Mouse (Mus musculus) adrenal gland (tissue): Measurements from ENCODE around the gene Nceh1.

Experiments used
- intact Hi-C: fragments of 180-260 bp; cut with DNase I; formaldehyde crosslinking; loops from one replicate; pipeline ENCODE4 v1.15.1; 2025

Gene Nceh1

GRCm38 (mm10) chr3:27189320-27190261 is 6.8 kb downstream of the Nceh1 start:
- intact Hi-C loops: no loop called here

- intact Hi-C loops: no loop called here
These were observed 8.1 kb downstream of the Nceh1 start for GRCm38 (mm10) chr3:27190865-27191264.

GRCm38 (mm10) chr3:27191856-27192255 is 9.1 kb downstream of the Nceh1 start:
- intact Hi-C loops: no loop called here

- intact Hi-C loops: no loop called here
These were observed 11.1 kb downstream of the Nceh1 start for GRCm38 (mm10) chr3:27193844-27194317.

GRCm38 (mm10) chr3:27195153-27195552 is 12.4 kb downstream of the Nceh1 start:
- intact Hi-C loops: no loop called here

GRCm38 (mm10) chr3:27195573-27196227 is 12.9 kb downstream of the Nceh1 start:
- intact Hi-C loops: no loop called here

- intact Hi-C loops: no loop called here
These were observed 13.8 kb downstream of the Nceh1 start for GRCm38 (mm10) chr3:27196529-27196928.

- intact Hi-C loops: no loop called here
These were observed 15.1 kb downstream of the Nceh1 start for GRCm38 (mm10) chr3:27197816-27198215.

GRCm38 (mm10) chr3:27199120-27199519 is 16.4 kb downstream of the Nceh1 start:
- intact Hi-C loops: no loop called here

- intact Hi-C loops: no loop called here
These were observed 19.1 kb downstream of the Nceh1 start for GRCm38 (mm10) chr3:27201728-27202411.

GRCm38 (mm10) chr3:27205068-27205467 is 22.3 kb downstream of the Nceh1 start:
- intact Hi-C loops: no loop called here

- intact Hi-C loops: no loop called here
These were observed 22.9 kb downstream of the Nceh1 start for GRCm38 (mm10) chr3:27205514-27206220.

GRCm38 (mm10) chr3:27206221-27206560 is 23.4 kb downstream of the Nceh1 start:
- intact Hi-C loops: no loop called here

GRCm38 (mm10) chr3:27206577-27206976 is 23.8 kb downstream of the Nceh1 start:
- intact Hi-C loops: no loop called here

- intact Hi-C loops: no loop called here
These were observed 26.9 kb downstream of the Nceh1 start for GRCm38 (mm10) chr3:27209707-27210106.

GRCm38 (mm10) chr3:27210271-27210670 is 27.5 kb downstream of the Nceh1 start:
- intact Hi-C loops: no loop called here

GRCm38 (mm10) chr3:27214016-27214816 is 31.5 kb downstream of the Nceh1 start:
- intact Hi-C loops: no loop called here

- intact Hi-C loops: no loop called here
These were observed 34.6 kb downstream of the Nceh1 start for GRCm38 (mm10) chr3:27217331-27217730.

GRCm38 (mm10) chr3:27218604-27219003 is 35.8 kb downstream of the Nceh1 start:
- intact Hi-C loops: no loop called here

- intact Hi-C loops: no loop called here
These were observed 39.3 kb downstream of the Nceh1 start for GRCm38 (mm10) chr3:27222052-27222451.
